In the genomic region with DNA sequence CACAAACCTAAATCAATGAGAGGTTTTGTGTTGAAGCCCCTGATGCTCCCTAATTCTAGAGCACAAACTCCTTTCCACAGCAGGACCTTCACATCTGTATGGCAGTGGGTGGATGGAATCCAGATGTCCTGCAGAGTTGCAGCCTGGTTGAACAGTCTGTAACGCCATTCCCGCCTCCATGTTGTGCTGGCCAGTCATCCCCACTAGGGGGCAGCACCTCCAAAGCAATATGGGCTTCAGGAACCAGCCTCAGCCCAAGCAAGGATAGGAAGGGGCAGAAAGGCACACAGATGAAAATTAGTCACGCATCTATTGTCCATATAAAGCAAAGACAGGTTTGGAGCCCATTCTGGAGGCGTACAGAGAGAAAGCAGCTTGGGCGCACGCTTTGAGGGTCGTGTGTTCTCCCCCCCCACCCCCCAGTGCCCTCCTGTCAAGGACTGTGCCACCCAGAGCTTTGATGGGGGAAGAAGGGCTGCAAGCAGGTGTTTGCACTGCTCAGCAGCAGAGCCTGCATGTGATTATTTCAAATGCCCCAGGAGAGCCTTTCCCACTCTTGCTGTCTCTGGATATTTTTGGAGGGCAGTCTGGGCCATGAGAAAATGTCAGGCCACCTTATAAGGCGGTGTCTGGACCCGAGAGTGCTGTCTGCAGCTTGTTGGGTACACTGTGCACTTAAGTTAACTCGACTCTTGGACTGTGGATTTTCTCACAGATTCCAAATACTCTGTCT, we compare ENCODE assay signal across 8 mouse cellular contexts. TPM values are rescaled to one million over a fixed set of nuclear protein-coding genes. Genes with fewer than 3 reads are reported as not detected.
DNase-seq lines count a peak whose midpoint lies in the region; ATAC-seq and TF ChIP-seq lines count a peak whose summit lies in the region.

No protein-coding gene starts in this region.

- H3K79me2 ChIP-seq in liver, adult 2 months (ENCODE audit: control insufficient read depth, insufficient read depth, low read length), result no peaks in the 10 kb centered on the region

- H3K9me3 ChIP-seq in embryonic facial prominence, embryonic 15.5 days (replicated peaks), result no peaks in the 10 kb centered on the region
- H3K9me3 ChIP-seq in heart, embryonic 11.5 days (replicated peaks; ENCODE audit: control insufficient read depth, low read length), result no peaks in the 10 kb centered on the region
- no peaks in the 10 kb centered on the region for H3K9me3 ChIP-seq in kidney, embryonic 16.5 days (ENCODE audit: low read length)
- H3K9me3 ChIP-seq in neural tube, embryonic 11.5 days (ENCODE audit: control insufficient read depth, low read length), result no peaks in the 10 kb centered on the region
- H3K9me3 ChIP-seq in stomach, embryonic 16.5 days (replicated peaks; ENCODE audit: control insufficient read depth, low read length), result no peaks in the 10 kb centered on the region

- H3K4me1 ChIP-seq in bone marrow, adult 2 months (ENCODE audit: control insufficient read depth, insufficient read depth, low read length), result no peaks in the 10 kb centered on the region
- peaks cover 34% of the 10 kb centered on the region for H3K4me1 ChIP-seq in embryonic facial prominence, embryonic 15.5 days
- H3K4me1 ChIP-seq in heart, embryonic 11.5 days (ENCODE audit: control insufficient read depth, insufficient read depth, low read length), result peaks cover 22% of the 10 kb centered on the region
- no peaks in the 10 kb centered on the region for H3K4me1 ChIP-seq in kidney, embryonic 16.5 days (ENCODE audit: insufficient read depth, low read length)
- no peaks in the 10 kb centered on the region for H3K4me1 ChIP-seq in liver, adult 2 months (ENCODE audit: control insufficient read depth, insufficient read depth, low read length)
- H3K4me1 ChIP-seq in neural tube, embryonic 11.5 days (ENCODE audit: control insufficient read depth, insufficient read depth, low read length), result peaks cover 3% of the 10 kb centered on the region; the same call in 1 of the 2 replicates
- peaks cover 9% of the 10 kb centered on the region; the same call in 1 of the 2 replicates for H3K4me1 ChIP-seq in stomach, embryonic 16.5 days (ENCODE audit: control insufficient read depth, insufficient read depth, low read length)

- peak; percentile 94 for TF ChIP-seq CTCF in bone marrow, adult 2 months (IDR thresholded peaks at IDR 0.05; ENCODE audit: control insufficient read depth, insufficient read depth, low read length)
- TF ChIP-seq CTCF in liver, adult 2 months (IDR thresholded peaks at IDR 0.05; ENCODE audit: low read depth, low read length), result peak; percentile 99

- 0 out of 2 replicates have a peak overlapping the region, but pooled peaks have one; percentile 12 for H3K4me2 ChIP-seq in embryonic facial prominence, embryonic 15.5 days (replicated peaks)
- H3K4me2 ChIP-seq in heart, embryonic 11.5 days, result peak overlapping the region; percentile 27
- no peak overlapping the region for H3K4me2 ChIP-seq in kidney, embryonic 16.5 days (replicated peaks; ENCODE audit: low read depth, low read length)
- H3K4me2 ChIP-seq in neural tube, embryonic 11.5 days (ENCODE audit: low read depth), result no peak overlapping the region
- no peak overlapping the region for H3K4me2 ChIP-seq in stomach, embryonic 16.5 days (ENCODE audit: low read depth, low read length)

- no peaks in the 10 kb centered on the region for H3K27me3 ChIP-seq in embryonic facial prominence, embryonic 15.5 days
- H3K27me3 ChIP-seq in heart, embryonic 11.5 days (ENCODE audit: control insufficient read depth, insufficient read depth, low read length), result no peaks in the 10 kb centered on the region
- H3K27me3 ChIP-seq in kidney, embryonic 16.5 days (ENCODE audit: insufficient read depth, low read length), result no peaks in the 10 kb centered on the region
- H3K27me3 ChIP-seq in liver, adult 2 months (ENCODE audit: control insufficient read depth, insufficient read depth, low read length), result no peaks in the 10 kb centered on the region
- H3K27me3 ChIP-seq in neural tube, embryonic 11.5 days (ENCODE audit: control insufficient read depth, insufficient read depth, low read length), result no peaks in the 10 kb centered on the region
- H3K27me3 ChIP-seq in stomach, embryonic 16.5 days (ENCODE audit: control insufficient read depth, insufficient read depth, low read length), result no peaks in the 10 kb centered on the region

- ATAC-seq in embryonic facial prominence, embryonic 15.5 days (ENCODE audit: insufficient number of reproducible peaks, low FRiP score, low TSS enrichment, low read depth), result peak; percentile 83
- peak; percentile 73 for ATAC-seq in heart, embryonic 11.5 days (replicated peaks; ENCODE audit: insufficient number of reproducible peaks, low FRiP score, low TSS enrichment)
- ATAC-seq in kidney, embryonic 16.5 days (ENCODE audit: low FRiP score, low TSS enrichment), result peak; percentile 74
- peak; percentile 91 for ATAC-seq in neural tube, embryonic 11.5 days (ENCODE audit: insufficient read depth, low FRiP score, low TSS enrichment)
- ATAC-seq in stomach, embryonic 16.5 days (ENCODE audit: insufficient read depth, low FRiP score), result peak; percentile 80

- no peak overlapping the region for H3K4me3 ChIP-seq in bone marrow, adult 2 months (replicated peaks; ENCODE audit: control insufficient read depth, low read depth, low read length)
- no peak overlapping the region for H3K4me3 ChIP-seq in embryonic facial prominence, embryonic 15.5 days (replicated peaks)
- no peak overlapping the region for H3K4me3 ChIP-seq in heart, embryonic 11.5 days (ENCODE audit: low read depth, low read length)
- no peak overlapping the region for H3K4me3 ChIP-seq in kidney, embryonic 16.5 days (ENCODE audit: low read length)
- no peak overlapping the region for H3K4me3 ChIP-seq in liver, adult 2 months (ENCODE audit: insufficient read depth, low read depth, low read length)
- H3K4me3 ChIP-seq in neural tube, embryonic 11.5 days (ENCODE audit: low read depth, low read length), result no peak overlapping the region
- no peak overlapping the region for H3K4me3 ChIP-seq in stomach, embryonic 16.5 days (replicated peaks; ENCODE audit: low read length)

- H3K27ac ChIP-seq in bone marrow, adult 2 months (ENCODE audit: control insufficient read depth, insufficient read depth, low read depth, low read length, poor library complexity), result no peak overlapping the region
- no peak overlapping the region for H3K27ac ChIP-seq in embryonic facial prominence, embryonic 15.5 days (replicated peaks)
- H3K27ac ChIP-seq in heart, embryonic 11.5 days (ENCODE audit: low read depth, low read length), result peak overlapping the region; percentile 60
- H3K27ac ChIP-seq in kidney, embryonic 16.5 days (ENCODE audit: low read length), result no peak overlapping the region
- H3K27ac ChIP-seq in liver, adult 2 months (replicated peaks; ENCODE audit: insufficient read depth, low read depth, low read length), result no peak overlapping the region
- no peak overlapping the region for H3K27ac ChIP-seq in neural tube, embryonic 11.5 days (ENCODE audit: low read depth, low read length)
- peak overlapping the region; percentile 83 for H3K27ac ChIP-seq in stomach, embryonic 16.5 days (ENCODE audit: low read length)

- WGBS in bone marrow, adult 2 months, result 41% methylated on average over 10 of the region's 10 CpGs
- WGBS in embryonic facial prominence, embryonic 15.5 days, result 18% methylated on average over 10 of the region's 10 CpGs
- 29% methylated on average over 10 of the region's 10 CpGs for WGBS in heart, embryonic 11.5 days (ENCODE audit: insufficient replicate concordance)
- 38% methylated on average over 10 of the region's 10 CpGs for WGBS in kidney, embryonic 16.5 days
- 42% methylated on average over 10 of the region's 10 CpGs for WGBS in liver, adult 2 months
- WGBS in neural tube, embryonic 11.5 days, result 32% methylated on average over 10 of the region's 10 CpGs
- 27% methylated on average over 10 of the region's 10 CpGs for WGBS in stomach, embryonic 16.5 days

- TF ChIP-seq POLR2A in bone marrow, adult 2 months (IDR thresholded peaks at IDR 0.05; ENCODE audit: borderline replicate concordance, control insufficient read depth, low read depth, low read length), result no peak
- no peak for TF ChIP-seq POLR2A in liver, adult 2 months (IDR thresholded peaks at IDR 0.05; ENCODE audit: extremely low read depth, insufficient read depth, low read length)

- DNase-seq in A20 (ENCODE audit: low read depth, low spot score), result peak; percentile 70
- peak; percentile 45 for DNase-seq in liver, adult 2 months (ENCODE audit: extremely low read depth, low read depth, low spot score)
- DNase-seq in neural tube, embryonic 11.5 days (ENCODE audit: low spot score), result peak; percentile 91

- peaks cover 4% of the 10 kb centered on the region; the same call in 1 of the 2 replicates for H3K36me3 ChIP-seq in embryonic facial prominence, embryonic 15.5 days
- H3K36me3 ChIP-seq in heart, embryonic 11.5 days (ENCODE audit: control insufficient read depth, insufficient read depth, low read length), result no peaks in the 10 kb centered on the region
- 0 out of 2 replicates have a peak, but pooled peaks cover 4% of the 10 kb centered on the region for H3K36me3 ChIP-seq in kidney, embryonic 16.5 days (ENCODE audit: insufficient read depth, low read length)
- H3K36me3 ChIP-seq in liver, adult 2 months (ENCODE audit: control insufficient read depth, insufficient read depth, low read length), result peaks cover 16% of the 10 kb centered on the region
- no peaks in the 10 kb centered on the region for H3K36me3 ChIP-seq in neural tube, embryonic 11.5 days (ENCODE audit: control insufficient read depth, insufficient read depth, low read length)
- no peaks in the 10 kb centered on the region for H3K36me3 ChIP-seq in stomach, embryonic 16.5 days (ENCODE audit: control insufficient read depth, insufficient read depth, low read length)

- H3K9ac ChIP-seq in embryonic facial prominence, embryonic 15.5 days, result no peak overlapping the region
- 0 out of 2 replicates have a peak overlapping the region, but pooled peaks have one; percentile 17 for H3K9ac ChIP-seq in heart, embryonic 11.5 days (ENCODE audit: low read depth, low read length)
- H3K9ac ChIP-seq in kidney, embryonic 16.5 days (replicated peaks; ENCODE audit: low read length), result no peak overlapping the region
- no peak overlapping the region for H3K9ac ChIP-seq in liver, adult 2 months (ENCODE audit: low read depth, low read length)
- peak overlapping the region; percentile 14; the same call in 1 of the 2 replicates for H3K9ac ChIP-seq in neural tube, embryonic 11.5 days (ENCODE audit: low read length)
- no peak overlapping the region for H3K9ac ChIP-seq in stomach, embryonic 16.5 days (ENCODE audit: low read length)

RNA-seq across cellular contexts. Expression of gene Adcy5, which starts 44.1 kb away (rescaled TPM):
- 1.0 and 2.0 TPM in 2 replicates for polyA plus RNA-seq in bone marrow, adult 2 months (2011; ENCODE audit: insufficient read depth, insufficient read length, low replicate concordance, missing spikeins)
- polyA plus RNA-seq in embryonic facial prominence, embryonic 15.5 days (2015; fragmentation: Nextera tagmentation; extraction: Ambion mirVana), result 3.0 and 3.3 TPM in 2 replicates
- 5.6 and 6.0 TPM in 2 replicates for polyA plus RNA-seq in heart, embryonic 11.5 days (2014; fragmentation: Nextera tagmentation; extraction: Ambion mirVana)
- polyA plus RNA-seq in kidney, embryonic 16.5 days (2015; fragmentation: Nextera tagmentation; extraction: Ambion mirVana), result 0.60 and 0.80 TPM in 2 replicates
- 0.46 and 0.81 TPM in 2 replicates for total RNA-seq in liver, adult 2 months (2014; rRNA removed)
- 1.3 and 1.6 TPM in 2 replicates for polyA plus RNA-seq in liver, adult 2 months (2012; rRNA removed)
- 1.9 and 2.3 TPM in 2 replicates for polyA plus RNA-seq in neural tube, embryonic 11.5 days (2014; fragmentation: Nextera tagmentation; extraction: Ambion mirVana)
- polyA plus RNA-seq in stomach, embryonic 16.5 days (2015; fragmentation: Nextera tagmentation; extraction: Ambion mirVana), result 3.0 TPM in 2 replicates

Comparison
In these comparisons a context has a peak if more than half of its experiments do, and no peak if none do; other contexts are left out.
1. H3K27ac ChIP-seq: peak in heart, embryonic 11.5 days (single experiment) and stomach, embryonic 16.5 days (single experiment); none in bone marrow, adult 2 months (single experiment), embryonic facial prominence, embryonic 15.5 days (single experiment), kidney, embryonic 16.5 days (single experiment), liver, adult 2 months (single experiment) and neural tube, embryonic 11.5 days (single experiment).
2. H3K4me2 ChIP-seq: peak in embryonic facial prominence, embryonic 15.5 days (single experiment) and heart, embryonic 11.5 days (single experiment); none in kidney, embryonic 16.5 days (single experiment), neural tube, embryonic 11.5 days (single experiment) and stomach, embryonic 16.5 days (single experiment).
3. H3K9ac ChIP-seq: peak in heart, embryonic 11.5 days (single experiment) and neural tube, embryonic 11.5 days (single experiment); none in embryonic facial prominence, embryonic 15.5 days (single experiment), kidney, embryonic 16.5 days (single experiment), liver, adult 2 months (single experiment) and stomach, embryonic 16.5 days (single experiment).
4. Peak in every context shown above with its lines, with median percentiles within 50 percentile points of each other: DNase-seq and ATAC-seq.